Mouse (Mus musculus) E14TG2a.4 (cell line): ENCODE measurements around the gene Abi3bp.

Source experiments
- CTCF ChIP-seq: conservative IDR thresholded peaks from 2 replicates; pipeline ENCODE4 v1.5.1; 2014; ENCODE audit warnings: low read length
- NANOG ChIP-seq: IDR thresholded peaks from 2 replicates; pipeline ENCODE4 v1.6.1; 2014; ENCODE audit warnings: borderline replicate concordance, low read length, mixed read lengths
- POU5F1 ChIP-seq: IDR thresholded peaks from 2 replicates; pipeline ENCODE4 v1.6.1; 2014; ENCODE audit warnings: low read length, borderline replicate concordance

GRCm38 (mm10) chr16:56593581-56593980, 115.9 kb downstream of the Abi3bp start:
- no peak for TF ChIP-seq CTCF
- TF ChIP-seq POU5F1: no peak
- TF ChIP-seq NANOG: no peak
